In the genomic region with DNA sequence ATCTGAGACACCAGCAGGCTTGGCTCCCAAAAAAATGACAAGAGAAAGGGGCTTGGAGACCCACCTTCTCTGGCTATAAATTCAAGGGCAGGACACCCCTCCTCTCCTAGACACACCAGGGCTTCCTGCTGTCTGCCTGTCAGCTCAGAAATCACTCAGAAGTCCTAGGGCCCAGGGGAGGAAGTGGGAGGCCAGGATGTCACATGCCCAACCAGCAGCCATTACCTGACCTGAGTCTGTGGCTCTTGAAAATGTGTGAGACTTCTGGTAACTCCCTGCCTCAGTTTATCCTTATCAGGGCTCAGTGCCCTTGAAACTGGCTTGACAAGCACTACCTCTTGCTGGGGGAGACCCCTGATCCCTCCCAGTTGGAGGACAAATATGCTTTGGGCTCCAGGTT, we compare ENCODE assay signal across 17 mouse cellular contexts.
A peak's percentile ranks its signal among the peaks of the same experiment; 100 is the strongest.
DNase-seq lines count a peak whose midpoint lies in the region; ATAC-seq and TF ChIP-seq lines count a peak whose summit lies in the region.
"Had no signal": no experiment of that assay in that cellular context is flagged by ENCODE, and none has a peak within 500 bp of the region (broad histone marks: within the 10 kb centered on the region; RNA-seq: fewer than 3 reads in every experiment).

No protein-coding gene starts in this region.

- H3K4me2 ChIP-seq in heart, embryonic 12.5 days: no peak overlapping the region
- H3K4me2 ChIP-seq: heart, embryonic 15.5 days; hindbrain, embryonic 14.5 days; midbrain, embryonic 13.5 days; neural tube, embryonic 13.5 days had no signal

- H3K36me3 ChIP-seq in heart, embryonic 10.5 days: no peaks in the 10 kb centered on the region
- H3K36me3 ChIP-seq in heart, embryonic 12.5 days: no peaks in the 10 kb centered on the region; the same call in 1 of the 2 replicates
- H3K36me3 ChIP-seq: heart, embryonic 15.5 days; neural tube, embryonic 13.5 days had no signal

- H3K27me3 ChIP-seq in heart, embryonic 10.5 days (ENCODE audit: insufficient read depth, poor library complexity, severe bottlenecking): no peaks in the 10 kb centered on the region
- H3K27me3 ChIP-seq in heart, embryonic 12.5 days (replicated peaks): no peaks in the 10 kb centered on the region
- H3K27me3 ChIP-seq: heart, embryonic 15.5 days; midbrain, embryonic 13.5 days; neural tube, embryonic 13.5 days had no signal

- H3K4me1 ChIP-seq in heart, embryonic 10.5 days: peaks cover 12% of the 10 kb centered on the region; the same call in 1 of the 2 replicates
- peaks cover 7% of the 10 kb centered on the region; the same call in 1 of the 2 replicates for H3K4me1 ChIP-seq in heart, embryonic 12.5 days (replicated peaks)
- H3K4me1 ChIP-seq in bone marrow, adult 2 months (ENCODE audit: control insufficient read depth, insufficient read depth, low read length): peaks cover 3% of the 10 kb centered on the region; the same call in 1 of the 2 replicates
- H3K4me1 ChIP-seq: midbrain, embryonic 13.5 days had no signal

- H3K9ac ChIP-seq in heart, embryonic 12.5 days: no peak overlapping the region
- H3K9ac ChIP-seq: forebrain, postnatal 0 days; heart, embryonic 15.5 days; hindbrain, embryonic 14.5 days; midbrain, embryonic 13.5 days; neural tube, embryonic 13.5 days had no signal

- no peak for ATAC-seq in heart, embryonic 12.5 days (ENCODE audit: insufficient number of reproducible peaks, low FRiP score)
- peak; percentile 65 for ATAC-seq in megakaryocyte, adult 5-6 weeks (ENCODE audit: poor library complexity, severe bottlenecking)
- ATAC-seq: forebrain, postnatal 0 days; midbrain, embryonic 13.5 days had no signal

- TF ChIP-seq CTCF in bone marrow, adult 2 months (IDR thresholded peaks at IDR 0.05; ENCODE audit: control insufficient read depth, insufficient read depth, low read length): no peak

- no peak for DNase-seq in heart, embryonic 10.5 days (ENCODE audit: low spot score)
- DNase-seq in CD4-positive helper T cell, adult 2 months (ENCODE audit: low read depth, low spot score): peak; percentile 32
- DNase-seq in right cerebral cortex, postnatal 25 days: no peak
- no peak for DNase-seq in cerebellum, postnatal 4 days (ENCODE audit: low spot score in 2 of 2)
- DNase-seq in adrenal gland, adult 2 months: no peak
- DNase-seq: cerebellum, adult 11-12 months; forebrain, postnatal 0 days; kidney, adult 18-20 months; lung, postnatal 10 days had no signal

- H3K4me3 ChIP-seq in heart, embryonic 10.5 days: no peak overlapping the region
- no peak overlapping the region for H3K4me3 ChIP-seq in heart, embryonic 12.5 days
- no peak overlapping the region for H3K4me3 ChIP-seq in bone marrow, adult 2 months (replicated peaks; ENCODE audit: control insufficient read depth, low read depth, low read length)
- H3K4me3 ChIP-seq: heart, embryonic 15.5 days; left cerebral cortex, adult 2 months; midbrain, embryonic 13.5 days; neural tube, embryonic 13.5 days had no signal

- H3K27ac ChIP-seq in heart, embryonic 10.5 days: 0 out of 2 replicates have a peak overlapping the region, but pooled peaks have one; percentile 6
- no peak overlapping the region for H3K27ac ChIP-seq in heart, embryonic 12.5 days (ENCODE audit: poor library complexity, severe bottlenecking)
- peak overlapping the region; percentile 76 for H3K27ac ChIP-seq in bone marrow, adult 2 months (ENCODE audit: control insufficient read depth, insufficient read depth, low read depth, low read length, poor library complexity)
- H3K27ac ChIP-seq: heart, embryonic 15.5 days; hindbrain, embryonic 14.5 days; left cerebral cortex, adult 2 months; midbrain, embryonic 13.5 days; neural tube, embryonic 13.5 days had no signal

- TF ChIP-seq POLR2A in bone marrow, adult 2 months (IDR thresholded peaks at IDR 0.05; ENCODE audit: borderline replicate concordance, control insufficient read depth, low read depth, low read length): no peak

- 0 out of 2 replicates have a peak, but pooled peaks cover 5% of the 10 kb centered on the region for H3K9me3 ChIP-seq in heart, embryonic 10.5 days
- H3K9me3 ChIP-seq in heart, embryonic 12.5 days (replicated peaks): peaks cover 6% of the 10 kb centered on the region; the same call in 1 of the 2 replicates
- H3K9me3 ChIP-seq: heart, embryonic 15.5 days had no signal
